Mouse (Mus musculus) kidney, postnatal 0 days (tissue): Measurements from ENCODE around the gene Ccdc90b. TPM values are rescaled to one million over a fixed set of nuclear protein-coding genes. Genes with fewer than 3 reads are reported as not detected.

ENCODE experiments used
- ATAC-seq: fragments of 200-750 bp; cut with Nextera tagmentation; replicated peaks from 2 replicates; pipeline ENCODE4 v1.8.0; 2017; ENCODE audit warnings: low read depth, moderate number of reproducible peaks, moderate TSS enrichment, moderate library complexity; ENCODE audit not compliant: low FRiP score
- DNase-seq: peaks from one replicate; pipeline ENCODE4 v3.0.0-alpha.2; 2016; ENCODE audit warnings: low spot score
- H3K27ac ChIP-seq: fragments of 300-500 bp; sonication (generic); 2 replicates; pipeline ENCODE4 v1.5.1; 2014; ENCODE audit warnings: mild to moderate bottlenecking
- H3K27me3 ChIP-seq: fragments of 300-500 bp; sonication (generic); 2 replicates; pipeline ENCODE4 v1.6.1; 2014; ENCODE audit warnings: low read length, mixed read lengths; ENCODE audit not compliant: insufficient read depth
- H3K36me3 ChIP-seq: fragments of 300-500 bp; sonication (generic); 2 replicates; pipeline ENCODE4 v1.6.1; 2014; ENCODE audit warnings: low read length, mixed read lengths; ENCODE audit not compliant: insufficient read depth
- H3K4me1 ChIP-seq: fragments of 300-500 bp; sonication (generic); replicated peaks from 2 replicates; pipeline ENCODE4 v1.6.1; 2014; ENCODE audit warnings: antibody characterized with exemption, low read length, mixed read lengths; ENCODE audit not compliant: insufficient read depth
- H3K4me2 ChIP-seq: fragments of 300-500 bp; sonication (generic); 2 replicates; pipeline ENCODE4 v1.6.1; 2014; ENCODE audit warnings: mild to moderate bottlenecking, low read length, moderate library complexity, mixed read lengths
- H3K4me3 ChIP-seq: fragments of 300-500 bp; sonication (generic); replicated peaks from 2 replicates; pipeline ENCODE4 v1.5.1; 2014; ENCODE audit warnings: low read depth, low read length
- H3K9ac ChIP-seq: fragments of 300-500 bp; sonication (generic); 2 replicates; pipeline ENCODE4 v1.6.1; 2014; ENCODE audit warnings: low read depth, low read length
- H3K9me3 ChIP-seq: fragments of 300-500 bp; sonication (generic); replicated peaks from 2 replicates; pipeline ENCODE4 v1.6.1; 2016; ENCODE audit warnings: low read length, inconsistent platforms, mixed read lengths
- CTCF ChIP-seq: IDR thresholded peaks from 2 replicates; pipeline ENCODE4 v1.5.1; 2016; ENCODE audit warnings: antibody characterized with exemption, low read depth, mild to moderate bottlenecking, moderate library complexity
- WGBS: fragments of 180-500 bp; shearing (Covaris S2); extraction: QIAGEN DNeasy Blood & Tissue Kit; methylation state at CpG from one replicate; pipeline ENCODE4 v1.1.7; 2014; 5-methylcytosine and 5-hydroxymethylcytosine counted together
- polyA plus RNA-seq: library from polyadenylated mRNA; unstranded; fragments of >200 nt; fragmentation: Nextera tagmentation; extraction: Ambion mirVana; gene quantifications from 2 replicates; pipeline ENCODE4 v1.2.1, GENCODE M21; 2015

The Ccdc90b gene
- 70.7 and 70.8 TPM in 2 replicates for polyA plus RNA-seq

- H3K36me3 ChIP-seq: no peaks in the 10 kb centered on the region
- under 1% methylated on average over 60 of the region's 60 CpGs for WGBS
- peak within 1 kb of the TSS; percentile 66 for H3K9ac ChIP-seq
- ATAC-seq (peak; percentile 96), DNase-seq (peak; percentile 97)
- no peaks in the 10 kb centered on the region for H3K9me3 ChIP-seq
- H3K4me2 ChIP-seq: peak within 1 kb of the TSS; percentile 69
- H3K27ac ChIP-seq: peak within 1 kb of the TSS; percentile 88
- H3K4me3 ChIP-seq: peak within 1 kb of the TSS; percentile 76
- no peaks in the 10 kb centered on the region for H3K27me3 ChIP-seq
- peak; percentile 65 for TF ChIP-seq CTCF
- no peaks in the 10 kb centered on the region; the same call in 1 of the 2 replicates for H3K4me1 ChIP-seq
Observed at GRCm38 (mm10) chr7:92560986-92561876, at the start of gene Ccdc90b. TSS of gene Ccdc90b (plus strand) at chr7:92561149.

GRCm38 (mm10) chr7:92520397-92520796 is 40.6 kb upstream of the Ccdc90b start:
- H3K36me3 ChIP-seq: no peaks in the 10 kb centered on the region
- H3K27ac ChIP-seq: no peak overlapping the region
- H3K9ac ChIP-seq: no peak overlapping the region
- no peaks in the 10 kb centered on the region for H3K27me3 ChIP-seq
- H3K9me3 ChIP-seq: no peaks in the 10 kb centered on the region
- 57% methylated on average over 3 of the region's 3 CpGs for WGBS
- DNase-seq (no peak), ATAC-seq (no peak)
- H3K4me1 ChIP-seq: no peaks in the 10 kb centered on the region
- H3K4me3 ChIP-seq: no peak overlapping the region
- no peak for TF ChIP-seq CTCF
- no peak overlapping the region for H3K4me2 ChIP-seq

DNA sequence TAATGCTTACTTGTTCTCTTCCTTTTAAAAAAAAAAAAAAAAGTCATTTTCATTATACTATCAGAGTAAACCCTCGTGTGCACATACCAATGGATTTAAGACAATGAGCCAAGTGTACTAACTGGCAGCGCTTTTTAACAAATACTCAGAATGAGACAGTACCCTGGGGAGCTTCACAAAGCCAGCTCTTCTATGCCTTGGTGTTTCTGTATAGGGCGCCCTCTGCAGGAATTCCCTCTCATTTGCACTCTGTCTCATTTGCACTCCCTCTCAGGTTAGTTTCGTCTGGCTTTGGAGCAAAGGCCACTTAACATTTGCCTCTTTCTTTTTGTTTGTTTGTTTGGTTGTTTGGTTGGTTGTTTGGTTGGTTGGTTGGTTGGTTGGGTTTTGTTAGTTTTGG is 40.1 kb upstream of the Ccdc90b start:
- DNase-seq (peak; percentile 13), ATAC-seq (no peak)
- WGBS: 44% methylated on average over 4 of the region's 4 CpGs
- H3K27ac ChIP-seq: no peak overlapping the region
- H3K4me2 ChIP-seq: no peak overlapping the region
- H3K27me3 ChIP-seq: no peaks in the 10 kb centered on the region
- no peaks in the 10 kb centered on the region for H3K36me3 ChIP-seq
- H3K9ac ChIP-seq: no peak overlapping the region
- H3K9me3 ChIP-seq: no peaks in the 10 kb centered on the region
- peak; percentile 47 for TF ChIP-seq CTCF
- H3K4me3 ChIP-seq: no peak overlapping the region
- H3K4me1 ChIP-seq: no peaks in the 10 kb centered on the region

- Histone ChIP-seq H3K9ac (no peak overlapping the region), H3K27me3 (no peaks in the 10 kb centered on the region), H3K36me3 (no peaks in the 10 kb centered on the region), H3K4me3 (no peak overlapping the region), H3K9me3 (no peaks in the 10 kb centered on the region), H3K4me1 (no peaks in the 10 kb centered on the region), H3K4me2 (no peak overlapping the region), H3K27ac (no peak overlapping the region)
- ATAC-seq: no peak
- TF ChIP-seq CTCF: no peak
- no peak for DNase-seq
- WGBS: 90% methylated on average over 4 of the region's 4 CpGs
Observed at GRCm38 (mm10) chr7:92529245-92529644, 31.7 kb upstream of the Ccdc90b start.

GRCm38 (mm10) chr7:92532351-92533036 is 28.5 kb upstream of the Ccdc90b start:
- DNase-seq (no peak), ATAC-seq (no peak)
- H3K9me3 ChIP-seq: no peaks in the 10 kb centered on the region
- no peak for TF ChIP-seq CTCF
- no peak overlapping the region for H3K4me3 ChIP-seq
- H3K4me2 ChIP-seq: no peak overlapping the region
- no peaks in the 10 kb centered on the region for H3K27me3 ChIP-seq
- H3K27ac ChIP-seq: no peak overlapping the region
- H3K36me3 ChIP-seq: no peaks in the 10 kb centered on the region
- WGBS: 57% methylated on average over 6 of the region's 6 CpGs
- H3K9ac ChIP-seq: no peak overlapping the region
- H3K4me1 ChIP-seq: no peaks in the 10 kb centered on the region

GRCm38 (mm10) chr7:92546763-92547162 is 14.2 kb upstream of the Ccdc90b start:
- 69% methylated on average over 2 of the region's 2 CpGs for WGBS
- H3K27me3 ChIP-seq: no peaks in the 10 kb centered on the region
- no peak overlapping the region for H3K4me2 ChIP-seq
- H3K4me1 ChIP-seq: no peaks in the 10 kb centered on the region
- no peak overlapping the region for H3K9ac ChIP-seq
- no peak for ATAC-seq
- no peak overlapping the region for H3K4me3 ChIP-seq
- no peaks in the 10 kb centered on the region for H3K9me3 ChIP-seq
- H3K36me3 ChIP-seq: no peaks in the 10 kb centered on the region
- no peak for TF ChIP-seq CTCF
- no peak overlapping the region for H3K27ac ChIP-seq
- no peak for DNase-seq
